7 mouse cellular contexts compared by ENCODE assay signal in genomic region chr2:158228670-158229502, GRCm38 (mm10). TPM values are rescaled to one million over a fixed set of nuclear protein-coding genes. Genes with fewer than 3 reads are reported as not detected.
A peak's percentile ranks its signal among the peaks of the same experiment; 100 is the strongest.
DNase-seq lines count a peak whose midpoint lies in the region; ATAC-seq and TF ChIP-seq lines count a peak whose summit lies in the region.

D630003M21Rik (minus strand) TSS chr2:158229222.

- H3K9me3 ChIP-seq in E14TG2a.4 (ENCODE audit: low read length), result peaks cover 12% of the 10 kb centered on the region
- no peaks in the 10 kb centered on the region for H3K9me3 ChIP-seq in forebrain, embryonic 10.5 days
- H3K9me3 ChIP-seq in intestine, embryonic 14.5 days (ENCODE audit: control insufficient read depth, low read length), result no peaks in the 10 kb centered on the region
- H3K9me3 ChIP-seq in liver, embryonic 16.5 days (replicated peaks; ENCODE audit: control insufficient read depth, low read length), result no peaks in the 10 kb centered on the region
- H3K9me3 ChIP-seq in stomach, postnatal 0 days (ENCODE audit: control insufficient read depth, low read length), result no peaks in the 10 kb centered on the region

- peaks cover 48% of the 10 kb centered on the region for H3K27me3 ChIP-seq in E14TG2a.4 (ENCODE audit: insufficient read depth, low read length)
- H3K27me3 ChIP-seq in forebrain, embryonic 10.5 days (ENCODE audit: poor library complexity, severe bottlenecking), result peaks cover 32% of the 10 kb centered on the region
- H3K27me3 ChIP-seq in intestine, embryonic 14.5 days (replicated peaks; ENCODE audit: control insufficient read depth, insufficient read depth, low read length), result no peaks in the 10 kb centered on the region
- H3K27me3 ChIP-seq in liver, embryonic 16.5 days (ENCODE audit: control insufficient read depth, insufficient read depth, low read depth, low read length), result peaks cover 12% of the 10 kb centered on the region
- H3K27me3 ChIP-seq in stomach, postnatal 0 days (ENCODE audit: control insufficient read depth, insufficient read depth, low read length), result no peaks in the 10 kb centered on the region

- WGBS in forebrain, embryonic 10.5 days, result under 1% methylated on average over 49 of the region's 55 CpGs
- WGBS in intestine, embryonic 14.5 days, result under 1% methylated on average over 36 of the region's 55 CpGs
- WGBS in liver, embryonic 16.5 days (ENCODE audit: insufficient replicate concordance), result 1% methylated on average over 38 of the region's 55 CpGs
- under 1% methylated on average over 40 of the region's 55 CpGs for WGBS in stomach, postnatal 0 days

- H3K4me1 ChIP-seq in E14TG2a.4 (replicated peaks; ENCODE audit: low read depth, low read length), result peaks cover 21% of the 10 kb centered on the region
- peaks cover 36% of the 10 kb centered on the region for H3K4me1 ChIP-seq in forebrain, embryonic 10.5 days
- peaks cover 13% of the 10 kb centered on the region for H3K4me1 ChIP-seq in intestine, embryonic 14.5 days (replicated peaks; ENCODE audit: control insufficient read depth, insufficient read depth, low read length)
- no peaks in the 10 kb centered on the region; the same call in 1 of the 2 replicates for H3K4me1 ChIP-seq in liver, embryonic 16.5 days (ENCODE audit: control insufficient read depth, low read depth, low read length)
- H3K4me1 ChIP-seq in stomach, postnatal 0 days (replicated peaks; ENCODE audit: control insufficient read depth, insufficient read depth), result no peaks in the 10 kb centered on the region

- peak within 1 kb of the TSS; percentile 65 for H3K4me3 ChIP-seq in E14TG2a.4 (replicated peaks; ENCODE audit: low read length)
- peak within 1 kb of the TSS; percentile 64 for H3K4me3 ChIP-seq in forebrain, embryonic 10.5 days
- H3K4me3 ChIP-seq in intestine, embryonic 14.5 days (ENCODE audit: low read depth, low read length), result peak within 1 kb of the TSS; percentile 41
- H3K4me3 ChIP-seq in liver, embryonic 16.5 days (ENCODE audit: low read depth, low read length), result peak within 1 kb of the TSS; percentile 29
- H3K4me3 ChIP-seq in stomach, postnatal 0 days (ENCODE audit: low read depth, low read length), result peak within 1 kb of the TSS; percentile 39

- no peaks in the 10 kb centered on the region for H3K36me3 ChIP-seq in E14TG2a.4 (ENCODE audit: insufficient read depth, low read length)
- H3K36me3 ChIP-seq in forebrain, embryonic 10.5 days (replicated peaks), result no peaks in the 10 kb centered on the region
- no peaks in the 10 kb centered on the region for H3K36me3 ChIP-seq in intestine, embryonic 14.5 days (ENCODE audit: control insufficient read depth, insufficient read depth, low read length)
- no peaks in the 10 kb centered on the region for H3K36me3 ChIP-seq in liver, embryonic 16.5 days (ENCODE audit: control insufficient read depth, insufficient read depth)
- H3K36me3 ChIP-seq in stomach, postnatal 0 days (ENCODE audit: control insufficient read depth, insufficient read depth, low read length), result no peaks in the 10 kb centered on the region

- peak; percentile 72 for ATAC-seq in intestine, embryonic 14.5 days (replicated peaks; ENCODE audit: low FRiP score, low TSS enrichment, low read depth)
- peak; percentile 32 for ATAC-seq in liver, embryonic 16.5 days (ENCODE audit: low read depth)
- ATAC-seq in stomach, postnatal 0 days (ENCODE audit: low FRiP score, low TSS enrichment), result peak; percentile 65

- no peak for TF ChIP-seq EP300 in stomach, postnatal 0 days (optimal IDR thresholded peaks at IDR 0.05)

- peak within 1 kb of the TSS; percentile 48 for H3K9ac ChIP-seq in intestine, embryonic 14.5 days (ENCODE audit: low read length)
- H3K9ac ChIP-seq in liver, embryonic 16.5 days (ENCODE audit: low read depth, low read length), result no peak within 1 kb of the TSS
- H3K9ac ChIP-seq in stomach, postnatal 0 days (ENCODE audit: low read length), result peak within 1 kb of the TSS; percentile 54

- no peak for TF ChIP-seq CTCF in E14TG2a.4 (conservative IDR thresholded peaks at IDR 0.05; ENCODE audit: low read length)
- TF ChIP-seq CTCF in stomach, postnatal 0 days (IDR thresholded peaks at IDR 0.05; ENCODE audit: low read depth), result peak; percentile 36; the same call in 1 of the 2 replicates

- H3K27ac ChIP-seq in forebrain, embryonic 10.5 days, result peak within 1 kb of the TSS; percentile 82
- H3K27ac ChIP-seq in intestine, embryonic 14.5 days (ENCODE audit: low read depth), result no peak within 1 kb of the TSS
- H3K27ac ChIP-seq in liver, embryonic 16.5 days (ENCODE audit: low read length), result no peak within 1 kb of the TSS
- peak within 1 kb of the TSS; percentile 53 for H3K27ac ChIP-seq in stomach, postnatal 0 days (replicated peaks)

- peak within 1 kb of the TSS; percentile 82 for H3K4me2 ChIP-seq in intestine, embryonic 14.5 days (ENCODE audit: low read length)
- peak within 1 kb of the TSS; percentile 55 for H3K4me2 ChIP-seq in liver, embryonic 16.5 days (ENCODE audit: low read depth, low read length)
- peak within 1 kb of the TSS; percentile 70 for H3K4me2 ChIP-seq in stomach, postnatal 0 days (replicated peaks; ENCODE audit: low read depth)

- DNase-seq in ES-CJ7 (ENCODE audit: low read depth, low spot score), result peak; percentile 46
- DNase-seq in forebrain, embryonic 10.5 days (ENCODE audit: extremely low spot score, low spot score), result peak; percentile 67
- peak; percentile 78 for DNase-seq in intestine, embryonic 14.5 days (ENCODE audit: low spot score)
- DNase-seq in stomach, postnatal 0 days (ENCODE audit: low spot score), result peak; percentile 52
- no peak for DNase-seq in frontal cortex, postnatal 14 days (ENCODE audit: low spot score in 2 of 2)

RNA-seq across cellular contexts. Expression of gene D630003M21Rik, which starts in this region (rescaled TPM):
- polyA plus RNA-seq in forebrain, embryonic 10.5 days (2016; fragmentation: Nextera tagmentation; extraction: Ambion mirVana), result 2.3 and 3.1 TPM in 2 replicates
- 1.5 and 1.8 TPM in 2 replicates for polyA plus RNA-seq in intestine, embryonic 14.5 days (2014; fragmentation: Nextera tagmentation; extraction: Ambion mirVana)
- polyA plus RNA-seq in liver, embryonic 16.5 days (2015; fragmentation: Nextera tagmentation; extraction: Ambion mirVana), result 0.69 and 0.78 TPM in 2 replicates
- polyA plus RNA-seq in stomach, postnatal 0 days (2015; fragmentation: Nextera tagmentation; extraction: Ambion mirVana), result 1.7 TPM in 2 replicates

Comparison
In these comparisons a context has a peak if more than half of its experiments do, and no peak if none do; other contexts are left out.
1. Peak in ATAC-seq, H3K4me3 ChIP-seq and H3K4me2 ChIP-seq in liver, embryonic 16.5 days; RNA of the gene not detected or under 1 TPM.
2. DNase-seq: peak in ES-CJ7 (single experiment), forebrain, embryonic 10.5 days (single experiment), intestine, embryonic 14.5 days (single experiment) and stomach, postnatal 0 days (single experiment); none in frontal cortex, postnatal 14 days (0 of 2).
3. H3K27ac ChIP-seq: peak in forebrain, embryonic 10.5 days (single experiment) and stomach, postnatal 0 days (single experiment); none in intestine, embryonic 14.5 days (single experiment) and liver, embryonic 16.5 days (single experiment).
4. Peak in every context shown above with its lines, with median percentiles within 50 percentile points of each other: H3K4me3 ChIP-seq, ATAC-seq and H3K4me2 ChIP-seq.